Mouse (Mus musculus) adrenal gland (tissue): ENCODE measurements around the gene Cd55.
"Not testable (repeated sequence)": the region's sequence is repeated elsewhere in the genome, so short reads cannot be mapped to it uniquely, and the experiment has no call there.

ENCODE experiments used
- intact Hi-C: fragments of 180-260 bp; cut with DNase I; formaldehyde crosslinking; loops from one replicate; pipeline ENCODE4 v1.15.1; 2025

Gene Cd55

GRCm38 (mm10) chr1:130427175-130427853, 35.2 kb downstream of the Cd55 start:
- intact Hi-C loops, result not testable (repeated sequence)

DNA sequence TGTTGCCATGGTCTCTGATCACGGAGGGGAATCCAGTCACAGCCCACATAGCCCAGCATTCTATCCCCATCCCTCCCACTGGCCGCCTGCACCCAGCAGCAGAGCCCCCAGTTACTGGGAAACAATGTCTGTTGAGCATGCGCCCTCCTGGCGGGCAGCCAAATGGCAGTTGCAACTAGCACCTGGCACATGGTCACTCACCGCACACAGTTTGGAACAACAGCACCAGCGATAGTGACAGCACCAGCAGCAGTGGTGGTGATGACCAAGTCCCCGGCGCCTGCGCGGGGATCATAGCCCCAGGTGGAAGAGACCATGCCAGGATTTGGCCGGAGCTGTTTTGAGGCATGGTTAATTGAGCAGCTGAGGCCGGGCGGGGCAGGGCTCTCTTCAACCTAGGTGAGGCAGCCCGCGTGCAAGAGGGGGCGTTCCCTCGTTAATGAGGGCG, 39.9 kb downstream of the Cd55 start, which contains the start of gene Cd55b:
Gene Cd55b (minus strand): TSS at position 346 of the 448 bp plus-strand sequence.
- intact Hi-C loops, result no loop called here

DNA sequence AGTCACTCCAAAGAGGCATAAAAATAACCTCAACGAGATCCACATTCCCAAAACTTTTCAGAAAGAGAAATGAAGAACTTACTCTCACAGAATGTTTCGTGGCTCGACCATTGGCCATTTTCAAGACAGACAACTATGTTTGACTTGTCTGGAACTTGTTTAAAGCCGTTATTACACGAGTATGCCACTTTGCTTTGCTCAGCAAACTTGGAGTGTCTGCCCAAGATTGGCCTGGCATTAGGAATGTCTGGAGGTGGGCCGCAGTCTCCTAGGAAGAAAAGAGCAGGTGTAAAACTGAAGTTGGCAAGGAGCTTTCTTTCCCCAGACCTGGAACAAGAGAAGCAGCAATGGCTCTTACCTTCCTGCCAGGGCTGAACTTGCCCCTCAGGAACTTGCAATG, 40.5 kb downstream of the Cd55 start:
- intact Hi-C loops, result not testable (repeated sequence)

DNA sequence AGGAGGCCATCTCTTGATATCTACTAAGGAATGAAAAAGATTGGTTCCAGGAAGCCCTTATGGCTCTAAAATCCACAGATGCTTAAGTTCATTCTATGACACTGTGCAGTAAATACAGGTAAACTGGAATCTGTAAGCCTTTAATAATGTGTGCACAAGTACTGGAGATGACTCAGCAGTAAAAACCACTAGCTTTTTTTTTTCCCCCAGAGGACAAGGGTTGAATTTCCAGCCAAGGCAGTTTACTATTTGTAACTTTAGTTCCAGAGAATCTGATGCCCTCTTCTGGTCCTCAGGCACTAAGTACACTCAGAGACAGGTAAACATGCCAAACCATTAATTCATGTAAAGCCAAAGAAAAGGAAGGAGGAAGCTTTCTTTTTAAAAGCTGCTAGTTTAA, 65.4 kb downstream of the Cd55 start:
- intact Hi-C loops, result not testable (repeated sequence)
